Mouse (Mus musculus): ENCODE data around the gene March10. TPM values are rescaled to one million over a fixed set of nuclear protein-coding genes. Genes with fewer than 3 reads are reported as not detected.

The March10 gene
- total RNA-seq, 1 experiment = 0.22 TPM

- Histone ChIP-seq H3K4me3 (ENCODE audit: insufficient read depth in 1 of 2, low read depth in 1 of 2, low read length in 2 of 2, poor library complexity in 1 of 2, severe bottlenecking in 1 of 2) (no peak overlapping the region), H3K27ac (ENCODE audit: insufficient read depth, low read depth, low read length, poor library complexity, severe bottlenecking) (no peak overlapping the region), H3K9me3 (ENCODE audit: control insufficient read depth, insufficient read depth, low read depth, low read length) (no peaks in the 10 kb centered on the region), H3K36me3 (ENCODE audit: control insufficient read depth, insufficient read depth, low read length, poor library complexity, severe bottlenecking) (no peaks in the 10 kb centered on the region; the same call in 1 of the 2 replicates), H3K9ac (ENCODE audit: insufficient read depth, low read depth, low read length, poor library complexity, severe bottlenecking) (no peak overlapping the region), H3K4me1 (ENCODE audit: control insufficient read depth in 2 of 2, insufficient read depth in 2 of 2, low read length in 2 of 2, poor library complexity in 1 of 2) (no peaks in the 10 kb centered on the region)
- DNase-seq (ENCODE audit: low read depth, low spot score) = no peak
- no peak for TF ChIP-seq ZNF384 (IDR thresholded peaks at IDR 0.05; ENCODE audit: low read depth, low read length)
- no peak for TF ChIP-seq MAFK (IDR thresholded peaks at IDR 0.05; ENCODE audit: insufficient read depth, low read depth, low read length)
- TF ChIP-seq ZC3H11A (IDR thresholded peaks at IDR 0.05; ENCODE audit: borderline replicate concordance, low read depth, low read length) = no peak
- TF ChIP-seq CHD2 (IDR thresholded peaks at IDR 0.05; ENCODE audit: low read depth, low read length) = no peak
- TF ChIP-seq HCFC1 (IDR thresholded peaks at IDR 0.05; ENCODE audit: borderline replicate concordance, insufficient read depth, low read length) = no peak
- in situ Hi-C loops (cut with MboI; ENCODE audit: low sequenced_read_pairs in 2 of 2, unreplicated experiment in 2 of 2) = no loop called here
Measured at GRCm38 (mm10) chr11:105444929-105445328, 11.6 kb downstream of the March10 start.

- no peak overlapping the region for H3K27ac ChIP-seq (ENCODE audit: insufficient read depth, low read depth, low read length, poor library complexity, severe bottlenecking)
- no peaks in the 10 kb centered on the region for H3K9me3 ChIP-seq (ENCODE audit: control insufficient read depth, insufficient read depth, low read depth, low read length)
- no peaks in the 10 kb centered on the region for H3K4me1 ChIP-seq (ENCODE audit: control insufficient read depth in 2 of 2, insufficient read depth in 2 of 2, low read length in 2 of 2, poor library complexity in 1 of 2)
- H3K36me3 ChIP-seq (ENCODE audit: control insufficient read depth, insufficient read depth, low read length, poor library complexity, severe bottlenecking) = no peaks in the 10 kb centered on the region
- DNase-seq (ENCODE audit: low read depth, low spot score) = no peak
- in situ Hi-C loops (cut with MboI; ENCODE audit: low sequenced_read_pairs in 2 of 2, unreplicated experiment in 2 of 2) = no loop called here
- H3K4me3 ChIP-seq (ENCODE audit: insufficient read depth in 1 of 2, low read depth in 1 of 2, low read length in 2 of 2, poor library complexity in 1 of 2, severe bottlenecking in 1 of 2) = no peak overlapping the region
- TF ChIP-seq ZNF384 (IDR thresholded peaks at IDR 0.05; ENCODE audit: low read depth, low read length) (no peak), CHD2 (IDR thresholded peaks at IDR 0.05; ENCODE audit: low read depth, low read length) (no peak), MAFK (IDR thresholded peaks at IDR 0.05; ENCODE audit: insufficient read depth, low read depth, low read length) (no peak), ZC3H11A (IDR thresholded peaks at IDR 0.05; ENCODE audit: borderline replicate concordance, low read depth, low read length) (no peak), HCFC1 (IDR thresholded peaks at IDR 0.05; ENCODE audit: borderline replicate concordance, insufficient read depth, low read length) (no peak)
- no peak overlapping the region for H3K9ac ChIP-seq (ENCODE audit: insufficient read depth, low read depth, low read length, poor library complexity, severe bottlenecking)
Measured at GRCm38 (mm10) chr11:105443505-105443904, 13.0 kb downstream of the March10 start.

GRCm38 (mm10) chr11:105439796-105440195 lies 16.7 kb downstream of the March10 start:
- Histone ChIP-seq H3K9me3 (ENCODE audit: control insufficient read depth, insufficient read depth, low read depth, low read length) (no peaks in the 10 kb centered on the region), H3K27ac (ENCODE audit: insufficient read depth, low read depth, low read length, poor library complexity, severe bottlenecking) (no peak overlapping the region), H3K4me3 (ENCODE audit: insufficient read depth in 1 of 2, low read depth in 1 of 2, low read length in 2 of 2, poor library complexity in 1 of 2, severe bottlenecking in 1 of 2) (no peak overlapping the region), H3K4me1 (ENCODE audit: control insufficient read depth in 2 of 2, insufficient read depth in 2 of 2, low read length in 2 of 2, poor library complexity in 1 of 2) (no peaks in the 10 kb centered on the region), H3K9ac (ENCODE audit: insufficient read depth, low read depth, low read length, poor library complexity, severe bottlenecking) (no peak overlapping the region), H3K36me3 (ENCODE audit: control insufficient read depth, insufficient read depth, low read length, poor library complexity, severe bottlenecking) (no peaks in the 10 kb centered on the region)
- no peak for TF ChIP-seq ZC3H11A (IDR thresholded peaks at IDR 0.05; ENCODE audit: borderline replicate concordance, low read depth, low read length)
- TF ChIP-seq MAFK (IDR thresholded peaks at IDR 0.05; ENCODE audit: insufficient read depth, low read depth, low read length) = no peak
- no peak for TF ChIP-seq ZNF384 (IDR thresholded peaks at IDR 0.05; ENCODE audit: low read depth, low read length)
- no peak for TF ChIP-seq HCFC1 (IDR thresholded peaks at IDR 0.05; ENCODE audit: borderline replicate concordance, insufficient read depth, low read length)
- no peak for TF ChIP-seq CHD2 (IDR thresholded peaks at IDR 0.05; ENCODE audit: low read depth, low read length)
- in situ Hi-C loops (cut with MboI; ENCODE audit: low sequenced_read_pairs in 2 of 2, unreplicated experiment in 2 of 2) = no loop called here
- DNase-seq (ENCODE audit: low read depth, low spot score) = no peak

- TF ChIP-seq HCFC1 (IDR thresholded peaks at IDR 0.05; ENCODE audit: borderline replicate concordance, insufficient read depth, low read length) = no peak
- TF ChIP-seq CHD2 (IDR thresholded peaks at IDR 0.05; ENCODE audit: low read depth, low read length) = no peak
- no peak for TF ChIP-seq ZNF384 (IDR thresholded peaks at IDR 0.05; ENCODE audit: low read depth, low read length)
- in situ Hi-C loops (cut with MboI; ENCODE audit: low sequenced_read_pairs in 2 of 2, unreplicated experiment in 2 of 2) = no loop called here
- H3K4me1 ChIP-seq (ENCODE audit: control insufficient read depth in 2 of 2, insufficient read depth in 2 of 2, low read length in 2 of 2, poor library complexity in 1 of 2) = no peaks in the 10 kb centered on the region
Measured at GRCm38 (mm10) chr11:105438907-105439306, 17.6 kb downstream of the March10 start.

GRCm38 (mm10) chr11:105426441-105426840 lies 30.1 kb downstream of the March10 start:
- in situ Hi-C loops (cut with MboI; ENCODE audit: low sequenced_read_pairs in 2 of 2, unreplicated experiment in 2 of 2) = no loop called here

More at GRCm38 (mm10) chr11:105438907-105439306, 17.6 kb downstream of the March10 start:
- Histone ChIP-seq H3K9ac (ENCODE audit: insufficient read depth, low read depth, low read length, poor library complexity, severe bottlenecking) (no peak overlapping the region), H3K4me3 (ENCODE audit: insufficient read depth in 1 of 2, low read depth in 1 of 2, low read length in 2 of 2, poor library complexity in 1 of 2, severe bottlenecking in 1 of 2) (no peak overlapping the region), H3K27ac (ENCODE audit: insufficient read depth, low read depth, low read length, poor library complexity, severe bottlenecking) (no peak overlapping the region), H3K36me3 (ENCODE audit: control insufficient read depth, insufficient read depth, low read length, poor library complexity, severe bottlenecking) (no peaks in the 10 kb centered on the region), H3K9me3 (ENCODE audit: control insufficient read depth, insufficient read depth, low read depth, low read length) (no peaks in the 10 kb centered on the region)
- DNase-seq (ENCODE audit: low read depth, low spot score) = no peak

More at GRCm38 (mm10) chr11:105426441-105426840, 30.1 kb downstream of the March10 start:
- Histone ChIP-seq H3K9ac (ENCODE audit: insufficient read depth, low read depth, low read length, poor library complexity, severe bottlenecking) (no peak overlapping the region), H3K36me3 (ENCODE audit: control insufficient read depth, insufficient read depth, low read length, poor library complexity, severe bottlenecking) (no peaks in the 10 kb centered on the region), H3K27ac (ENCODE audit: insufficient read depth, low read depth, low read length, poor library complexity, severe bottlenecking) (no peak overlapping the region), H3K9me3 (ENCODE audit: control insufficient read depth, insufficient read depth, low read depth, low read length) (no peaks in the 10 kb centered on the region), H3K4me3 (ENCODE audit: insufficient read depth in 1 of 2, low read depth in 1 of 2, low read length in 2 of 2, poor library complexity in 1 of 2, severe bottlenecking in 1 of 2) (no peak overlapping the region), H3K4me1 (ENCODE audit: control insufficient read depth in 2 of 2, insufficient read depth in 2 of 2, low read length in 2 of 2, poor library complexity in 1 of 2) (no peaks in the 10 kb centered on the region)
- DNase-seq (ENCODE audit: low read depth, low spot score) = no peak
- no peak for TF ChIP-seq HCFC1 (IDR thresholded peaks at IDR 0.05; ENCODE audit: borderline replicate concordance, insufficient read depth, low read length)
- TF ChIP-seq CHD2 (IDR thresholded peaks at IDR 0.05; ENCODE audit: low read depth, low read length) = no peak

Data from ES-E14 (cell line).